Mouse (Mus musculus) ES-E14 (cell line): Measurements from ENCODE around the gene Lrrn4cl.
"Not testable (repeated sequence)": the region's sequence is repeated elsewhere in the genome, so short reads cannot be mapped to it uniquely, and the experiment has no call there.

Experiments used
- CHD2 ChIP-seq: IDR thresholded peaks from 2 replicates; pipeline ENCODE4 v1.6.1; 2014; ENCODE audit warnings: mild to moderate bottlenecking, low read depth, low read length, inconsistent platforms
- HCFC1 ChIP-seq: IDR thresholded peaks from 2 replicates; pipeline ENCODE4 v1.6.1; 2012; ENCODE audit warnings: low read length, inconsistent platforms, borderline replicate concordance; ENCODE audit not compliant: insufficient read depth
- MAFK ChIP-seq: IDR thresholded peaks from 2 replicates; pipeline ENCODE4 v1.6.1; 2014; ENCODE audit warnings: mild to moderate bottlenecking, low read depth, low read length, inconsistent platforms; ENCODE audit not compliant: insufficient read depth
- ZC3H11A ChIP-seq: IDR thresholded peaks from 2 replicates; pipeline ENCODE4 v1.6.1; 2012; ENCODE audit warnings: low read depth, mild to moderate bottlenecking, inconsistent platforms, low read length, borderline replicate concordance

- not testable (repeated sequence) for TF ChIP-seq ZC3H11A, CHD2, HCFC1, MAFK
Observed at GRCm38 (mm10) chr19:8897211-8897864, 46.8 kb downstream of the Lrrn4cl start.
